Mouse (Mus musculus): ENCODE measurements around the gene Ampd2. TPM values are rescaled to one million over a fixed set of nuclear protein-coding genes. Genes with fewer than 3 reads are reported as not detected.
A peak's percentile ranks its signal among the peaks of the same experiment; 100 is the strongest.

The Ampd2 gene
- total and polyA plus RNA-seq, 3 experiments: 54.9 to 201 TPM; not detected in 1

DNA sequence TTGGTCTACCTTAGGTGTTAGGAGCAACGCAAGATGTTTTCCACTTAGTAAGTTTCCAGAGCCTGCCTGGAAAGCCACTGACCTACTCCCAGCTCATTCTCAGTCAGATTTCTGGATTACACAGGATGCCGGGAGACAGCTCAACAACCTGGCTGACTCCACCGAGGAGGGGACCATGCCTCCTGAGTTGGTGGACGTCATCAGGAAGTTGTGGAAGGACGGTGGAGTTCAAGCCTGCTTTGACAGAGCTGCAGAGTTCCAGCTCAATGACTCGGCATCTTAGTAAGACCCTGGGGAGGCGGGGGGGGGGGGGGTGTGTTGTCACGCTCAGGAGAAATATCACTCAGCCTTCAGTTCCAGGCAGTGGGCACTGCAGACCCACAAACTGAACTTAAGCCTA is 9.8 kb upstream of the Ampd2 start:
- DNase-seq (ENCODE audit: low read depth, low spot score): peak; percentile 84
- no peaks in the 10 kb centered on the region for H3K9me3 ChIP-seq (replicated peaks; ENCODE audit: insufficient read depth, low read length)
- H3K36me3 ChIP-seq (ENCODE audit: control insufficient read depth in 1 of 2, insufficient read depth in 2 of 2, low read length in 2 of 2): peaks cover 0 to 49% of the 10 kb centered on the region in 2 experiments; a peak in 3 of 4 replicates
- peaks cover 28 to 53% of the 10 kb centered on the region in 2 experiments for H3K4me1 ChIP-seq (ENCODE audit: control insufficient read depth in 1 of 2, insufficient read depth in 2 of 2, low read length in 2 of 2)
- TF ChIP-seq ELF1 (IDR thresholded peaks at IDR 0.05; ENCODE audit: low read depth, low read length) (no peak), MAZ (IDR thresholded peaks at IDR 0.05; ENCODE audit: low read depth, low read length) (0 out of 2 replicates have a peak, but pooled peaks have one; percentile 43), ZC3H11A (IDR thresholded peaks at IDR 0.05; ENCODE audit: low read depth, low read length) (peak; percentile 1; the same call in 1 of the 2 replicates), TAL1 (IDR thresholded peaks at IDR 0.05; ENCODE audit: low read length) (no peak), JUND (IDR thresholded peaks at IDR 0.05; ENCODE audit: low read depth, low read length) (no peak), MXI1 (IDR thresholded peaks at IDR 0.05; ENCODE audit: low read depth, low read length) (no peak; the same call in 1 of the 2 replicates), HCFC1 (IDR thresholded peaks at IDR 0.05; ENCODE audit: low read depth, low read length) (no peak; the same call in 1 of the 2 replicates), ZMIZ1 (IDR thresholded peaks at IDR 0.05; ENCODE audit: low read depth, low read length) (no peak), MAFK (IDR thresholded peaks at IDR 0.05; ENCODE audit: borderline replicate concordance, low read depth, low read length) (no peak)
- peak overlapping the region; percentile 13 to 38 for H3K4me3 ChIP-seq (ENCODE audit: control insufficient read depth in 1 of 2, insufficient read depth in 1 of 2, low read depth in 2 of 2, low read length in 2 of 2)
- H3K79me2 ChIP-seq (ENCODE audit: control insufficient read depth, insufficient read depth, low read length, poor library complexity): no peaks in the 10 kb centered on the region
- H3K27ac ChIP-seq (ENCODE audit: control insufficient read depth, low read depth, low read length): peak overlapping the region; percentile 86
- peak overlapping the region; percentile 13; the same call in 1 of the 2 replicates for H3K9ac ChIP-seq (ENCODE audit: control insufficient read depth, low read depth, low read length, poor library complexity, severe bottlenecking)
- H3K27me3 ChIP-seq (ENCODE audit: control insufficient read depth in 1 of 2, insufficient read depth in 2 of 2, low read length in 2 of 2): no peaks in the 10 kb centered on the region

DNA sequence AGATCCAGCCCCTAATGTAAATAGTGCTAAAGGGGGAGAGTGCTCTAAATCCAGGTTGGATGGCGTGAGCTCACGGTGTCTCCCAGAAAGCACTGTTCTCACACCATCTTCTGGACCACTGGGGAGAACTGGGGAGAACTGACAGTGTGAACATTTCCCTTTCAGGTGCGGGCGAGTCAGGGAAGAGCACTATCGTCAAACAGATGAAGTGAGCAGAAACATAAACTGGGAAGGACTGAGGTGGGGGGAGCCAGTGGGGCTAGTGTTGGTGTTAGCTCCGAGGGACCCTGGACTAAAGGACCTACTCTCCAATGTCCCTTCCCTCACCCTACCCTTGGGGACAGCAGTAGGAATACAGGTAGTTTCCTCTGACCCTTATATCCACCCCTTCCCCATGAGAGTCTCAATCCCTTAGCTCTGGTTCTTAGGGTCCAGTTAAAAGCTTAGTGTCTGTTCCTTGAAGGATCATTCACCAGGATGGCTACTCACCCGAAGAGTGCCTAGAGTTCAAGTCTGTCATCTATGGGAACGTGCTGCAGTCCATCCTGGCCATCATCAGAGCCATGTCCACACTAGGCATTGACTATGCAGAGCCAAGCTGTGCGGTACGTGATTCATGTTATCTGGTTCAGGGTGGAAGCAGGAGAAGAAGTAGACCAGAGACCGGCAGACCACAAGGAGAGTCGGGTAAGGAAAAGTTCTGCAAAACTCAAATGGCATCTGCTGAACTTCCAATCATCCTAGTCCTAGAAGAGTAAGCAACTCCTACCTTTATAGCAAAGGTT is 8.7 kb upstream of the Ampd2 start:
- H3K79me2 ChIP-seq (ENCODE audit: control insufficient read depth, insufficient read depth, low read length, poor library complexity): no peaks in the 10 kb centered on the region
- no peak overlapping the region; the same call in 1 of the 2 replicates for H3K9ac ChIP-seq (ENCODE audit: control insufficient read depth, low read depth, low read length, poor library complexity, severe bottlenecking)
- peaks cover 28 to 53% of the 10 kb centered on the region in 2 experiments for H3K4me1 ChIP-seq (ENCODE audit: control insufficient read depth in 1 of 2, insufficient read depth in 2 of 2, low read length in 2 of 2)
- H3K4me3 ChIP-seq (ENCODE audit: control insufficient read depth in 1 of 2, insufficient read depth in 1 of 2, low read depth in 2 of 2, low read length in 2 of 2): peak overlapping the region; percentile 7 to 38; a peak in 2 of 4 replicates
- H3K36me3 ChIP-seq (ENCODE audit: control insufficient read depth in 1 of 2, insufficient read depth in 2 of 2, low read length in 2 of 2): peaks cover 0 to 49% of the 10 kb centered on the region in 2 experiments; a peak in 3 of 4 replicates
- H3K9me3 ChIP-seq (replicated peaks; ENCODE audit: insufficient read depth, low read length): no peaks in the 10 kb centered on the region
- H3K27me3 ChIP-seq (ENCODE audit: control insufficient read depth in 1 of 2, insufficient read depth in 2 of 2, low read length in 2 of 2): no peaks in the 10 kb centered on the region
- peak; percentile 49; the same call in 1 of the 2 replicates for TF ChIP-seq RCOR1 (IDR thresholded peaks at IDR 0.05; ENCODE audit: low read depth, low read length)
- TF ChIP-seq ETS1 (IDR thresholded peaks at IDR 0.05; ENCODE audit: low read depth, low read length): 0 out of 2 replicates have a peak, but pooled peaks have one; percentile 5
- TF ChIP-seq CHD1 (IDR thresholded peaks at IDR 0.05; ENCODE audit: low read depth, low read length): no peak; the same call in 1 of the 2 replicates
- TF ChIP-seq GATA1 (IDR thresholded peaks at IDR 0.05; ENCODE audit: low read depth, low read length): 0 out of 2 replicates have a peak, but pooled peaks have one; percentile 22
- H3K27ac ChIP-seq (ENCODE audit: control insufficient read depth, low read depth, low read length): no peak overlapping the region; the same call in 1 of the 2 replicates
- peak; percentile 51 for DNase-seq (ENCODE audit: low read depth, low spot score)
